Mouse (Mus musculus) liver, adult 2 months (tissue): ENCODE measurements around the gene Dlk2. TPM values are rescaled to one million over a fixed set of nuclear protein-coding genes. Genes with fewer than 3 reads are reported as not detected.
A peak's percentile ranks its signal among the peaks of the same experiment; 100 is the strongest.

ENCODE experiments used
- DNase-seq: peaks from one replicate; pipeline ENCODE4 v3.0.0-alpha.2; 2011; ENCODE audit warnings: low read depth, low spot score; ENCODE audit errors: extremely low read depth
- H3K27ac ChIP-seq: fragments of 200-500 bp; replicated peaks from 2 replicates; pipeline ENCODE4 v1.5.1; 2012; ENCODE audit warnings: low read depth, mild to moderate bottlenecking, control low read depth, inconsistent platforms, low read length; ENCODE audit not compliant: insufficient read depth
- H3K27me3 ChIP-seq: fragments of 200-500 bp; 2 replicates; pipeline ENCODE4 v1.6.1; 2012; ENCODE audit warnings: mild to moderate bottlenecking, moderate library complexity, low read length, inconsistent platforms; ENCODE audit not compliant: control insufficient read depth, insufficient read depth
- H3K36me3 ChIP-seq: fragments of 200-500 bp; 2 replicates; pipeline ENCODE4 v1.6.1; 2012; ENCODE audit warnings: low read length, inconsistent platforms; ENCODE audit not compliant: control insufficient read depth, insufficient read depth
- H3K4me1 ChIP-seq: fragments of 200-500 bp; 2 replicates; pipeline ENCODE4 v1.6.1; 2011; ENCODE audit warnings: low read length; ENCODE audit not compliant: control insufficient read depth, insufficient read depth
- H3K4me3 ChIP-seq: fragments of 200-500 bp; 2 replicates; pipeline ENCODE4 v1.5.1; 2011; ENCODE audit warnings: low read depth, mild to moderate bottlenecking, control low read depth, low read length, moderate library complexity; ENCODE audit not compliant: insufficient read depth
- H3K79me2 ChIP-seq: fragments of 200-500 bp; 2 replicates; pipeline ENCODE4 v1.6.1; 2012; ENCODE audit warnings: inconsistent platforms, mild to moderate bottlenecking, low read length, moderate library complexity; ENCODE audit not compliant: control insufficient read depth, insufficient read depth
- H3K9ac ChIP-seq: fragments of 200-500 bp; 2 replicates; pipeline ENCODE4 v1.6.1; 2012; ENCODE audit warnings: low read depth, mild to moderate bottlenecking, control low read depth, inconsistent platforms, low read length
- CTCF ChIP-seq: fragments of 200-500 bp; IDR thresholded peaks from 2 replicates; pipeline ENCODE4 v1.5.1; 2011; ENCODE audit warnings: low read depth, low read length, control low read depth
- POLR2A ChIP-seq: fragments of 200-500 bp; IDR thresholded peaks from 2 replicates; pipeline ENCODE4 v1.6.1; 2011; ENCODE audit warnings: low read length, control low read depth; ENCODE audit not compliant: insufficient read depth; ENCODE audit errors: extremely low read depth
- WGBS: fragments of 180-500 bp; shearing (Covaris S2); methylation state at CpG from one replicate; pipeline ENCODE4 v1.1.7; 2018; 5-methylcytosine and 5-hydroxymethylcytosine counted together
- polyA plus RNA-seq: library from polyadenylated mRNA; depleted of rRNA; stranded (reverse); fragments of >200 nt; gene quantifications from 2 replicates; pipeline ENCODE4 v1.2.3, GENCODE M21; 2012
- total RNA-seq: library from RNA; depleted of rRNA; stranded (reverse); fragments of >200 nt; gene quantifications from 2 replicates; pipeline ENCODE4 v1.2.3, GENCODE M21; 2014

Dlk2 gene
- total and polyA plus RNA-seq, 2 experiments = not detected

DNA sequence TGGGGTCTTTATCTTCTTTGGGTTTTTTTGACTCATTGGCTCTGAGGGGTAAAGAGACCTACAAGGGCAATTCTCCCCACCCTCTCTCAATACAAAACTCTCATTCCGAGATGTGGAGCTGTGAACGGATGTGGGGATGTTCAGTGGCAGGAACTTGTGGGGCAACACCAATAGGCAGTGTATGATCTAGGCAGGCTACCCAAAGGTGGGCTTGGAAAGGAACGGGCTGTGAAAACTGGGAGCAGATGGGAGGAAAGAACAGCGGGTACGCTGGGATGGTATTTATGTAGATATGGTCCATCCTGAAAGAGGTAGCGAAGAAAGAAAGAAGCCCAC, 225 bp upstream of the Dlk2 start:
- Histone ChIP-seq H3K27me3 (peaks cover 10% of the 10 kb centered on the region; the same call in 1 of the 2 replicates), H3K9ac (no peak overlapping the region), H3K4me3 (peak overlapping the region; percentile 55; the same call in 1 of the 2 replicates)

DNA sequence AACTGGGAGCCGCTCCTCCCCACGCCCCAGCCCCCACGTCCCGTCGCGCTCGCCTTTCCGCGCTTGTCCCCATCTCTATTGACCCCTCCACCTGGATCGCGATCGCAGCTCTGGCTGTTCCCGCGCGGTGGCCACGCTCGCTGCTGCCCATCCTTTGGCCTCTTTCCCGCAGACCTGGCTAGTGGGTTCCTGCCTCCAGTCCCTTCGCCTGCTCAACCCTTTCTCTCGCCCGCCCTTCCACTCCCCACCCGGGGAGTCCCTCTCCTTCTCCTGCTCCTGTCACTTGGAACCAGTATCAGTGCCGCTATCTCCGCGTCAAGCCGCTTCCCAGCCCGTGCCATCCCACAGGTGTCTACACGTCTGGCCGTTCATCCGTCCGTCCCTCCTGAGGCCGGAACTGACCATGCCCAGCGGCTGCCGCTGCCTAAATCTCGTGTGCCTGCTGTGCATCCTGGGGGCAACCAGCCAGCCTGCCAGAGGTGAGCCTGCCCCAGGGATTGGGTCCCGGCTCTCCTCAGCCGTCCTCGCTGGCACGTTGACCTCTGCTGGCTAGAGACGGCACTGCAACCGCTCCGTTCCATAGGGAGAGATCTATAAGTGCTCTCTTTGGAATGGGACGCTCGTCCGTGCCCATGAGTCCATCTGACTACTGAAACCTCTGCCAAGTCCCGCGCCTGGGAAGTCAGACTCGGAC, 1.1 kb downstream of the Dlk2 start:
- Histone ChIP-seq H3K27me3 (peaks cover 10% of the 10 kb centered on the region; the same call in 1 of the 2 replicates), H3K27ac (no peak overlapping the region), H3K4me3 (peak overlapping the region; percentile 55; the same call in 1 of the 2 replicates), H3K4me1 (peaks cover 3% of the 10 kb centered on the region; the same call in 1 of the 2 replicates), H3K9ac (no peak overlapping the region), H3K79me2 (no peaks in the 10 kb centered on the region), H3K36me3 (no peaks in the 10 kb centered on the region)
- peak; percentile 37 for DNase-seq
- WGBS = under 1% methylated on average over 48 of the region's 48 CpGs
- TF ChIP-seq CTCF = peak; percentile 95
- no peak for TF ChIP-seq POLR2A

More for the DNA sequence above, 225 bp upstream of the Dlk2 start:
- 15% methylated on average over 6 of the region's 6 CpGs for whole genome bisulfite sequencing
- Histone ChIP-seq H3K4me1 (peaks cover 3% of the 10 kb centered on the region; the same call in 1 of the 2 replicates), H3K27ac (no peak overlapping the region), H3K36me3 (no peaks in the 10 kb centered on the region), H3K79me2 (no peaks in the 10 kb centered on the region)
- no peak for DNase-seq
- TF ChIP-seq POLR2A (no peak), CTCF (no peak)

DNA sequence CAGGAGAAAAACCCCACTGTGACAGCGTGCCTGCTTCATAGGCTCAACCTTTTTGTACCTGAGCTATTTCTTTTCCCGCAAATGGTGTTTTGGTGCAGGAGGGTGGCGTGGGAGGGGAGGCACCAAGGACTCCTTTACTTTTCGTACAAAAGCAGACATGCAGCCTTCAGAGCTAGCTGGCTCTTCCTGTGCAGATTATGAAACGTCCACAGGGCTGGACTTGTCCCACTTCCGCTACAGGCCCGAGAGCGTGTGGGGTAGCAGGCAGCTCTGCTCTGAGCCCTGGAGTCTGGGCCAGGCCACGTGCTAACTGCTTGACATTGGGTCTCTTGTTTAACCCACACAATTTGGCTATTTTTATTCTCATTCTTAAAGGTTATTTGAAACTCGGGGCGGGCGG, 4.7 kb downstream of the Dlk2 start:
- TF ChIP-seq POLR2A (no peak), CTCF (no peak)
- Histone ChIP-seq H3K4me3 (no peak overlapping the region), H3K36me3 (no peaks in the 10 kb centered on the region), H3K27me3 (peaks cover 10% of the 10 kb centered on the region; the same call in 1 of the 2 replicates), H3K4me1 (peaks cover 3% of the 10 kb centered on the region; the same call in 1 of the 2 replicates), H3K9ac (no peak overlapping the region), H3K27ac (no peak overlapping the region), H3K79me2 (no peaks in the 10 kb centered on the region)
- WGBS = 71% methylated on average over 12 of the region's 12 CpGs
- no peak for DNase-seq

DNA sequence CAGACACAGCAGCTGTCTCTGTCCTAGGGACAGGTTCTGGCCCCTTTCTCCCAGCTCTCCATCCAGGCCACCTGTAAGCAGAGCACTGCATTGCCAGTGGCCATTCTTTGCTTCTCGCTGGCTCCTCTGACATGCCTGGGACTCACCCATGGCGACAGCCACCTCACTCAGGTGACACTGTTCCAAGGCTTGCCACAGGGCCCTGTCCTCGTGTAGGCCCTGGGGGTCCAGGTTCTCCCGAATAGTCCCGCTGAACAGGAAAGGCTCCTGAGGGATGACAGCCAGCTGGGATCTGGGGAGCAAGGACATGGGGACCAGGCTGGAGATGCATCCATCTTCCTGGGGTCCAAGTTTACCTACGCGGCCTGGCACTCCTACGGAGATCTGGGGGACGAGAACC, 7.0 kb downstream of the Dlk2 start:
- DNase-seq = no peak
- H3K36me3 ChIP-seq = no peaks in the 10 kb centered on the region
- H3K27me3 ChIP-seq = no peaks in the 10 kb centered on the region
- no peaks in the 10 kb centered on the region for H3K4me1 ChIP-seq
- H3K79me2 ChIP-seq = no peaks in the 10 kb centered on the region
- 94% methylated on average over 9 of the region's 9 CpGs for WGBS
- no peak overlapping the region for H3K4me3 ChIP-seq
- H3K9ac ChIP-seq = no peak overlapping the region
- no peak overlapping the region for H3K27ac ChIP-seq
- no peak for TF ChIP-seq POLR2A
- TF ChIP-seq CTCF = no peak

DNA sequence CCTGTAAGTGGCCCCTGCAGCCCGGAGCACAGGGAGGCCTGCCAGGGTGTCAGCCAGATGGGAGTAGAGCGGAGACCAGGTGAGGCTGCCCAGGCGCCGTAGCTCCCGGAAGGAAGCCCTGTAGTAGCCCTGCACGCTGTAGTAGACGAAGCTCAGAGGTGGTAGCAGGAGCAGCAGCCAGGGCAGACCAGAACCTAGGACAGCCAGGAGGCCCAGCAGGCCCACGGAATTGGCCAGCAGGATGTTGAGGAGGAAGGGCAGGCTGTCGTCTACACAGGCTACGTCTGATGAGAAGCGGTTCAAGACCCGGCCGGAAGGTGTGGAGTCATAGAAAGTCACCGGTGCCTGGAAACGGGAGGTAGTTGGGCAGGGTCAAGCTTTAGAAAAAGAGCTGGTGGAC, 9.7 kb downstream of the Dlk2 start:
- Histone ChIP-seq H3K9ac (no peak overlapping the region), H3K4me3 (no peak overlapping the region), H3K4me1 (no peaks in the 10 kb centered on the region), H3K27ac (no peak overlapping the region), H3K79me2 (no peaks in the 10 kb centered on the region), H3K36me3 (no peaks in the 10 kb centered on the region), H3K27me3 (no peaks in the 10 kb centered on the region)
- 95% methylated on average over 15 of the region's 15 CpGs for WGBS
- no peak for TF ChIP-seq POLR2A
- TF ChIP-seq CTCF = no peak
- no peak for DNase-seq

DNA sequence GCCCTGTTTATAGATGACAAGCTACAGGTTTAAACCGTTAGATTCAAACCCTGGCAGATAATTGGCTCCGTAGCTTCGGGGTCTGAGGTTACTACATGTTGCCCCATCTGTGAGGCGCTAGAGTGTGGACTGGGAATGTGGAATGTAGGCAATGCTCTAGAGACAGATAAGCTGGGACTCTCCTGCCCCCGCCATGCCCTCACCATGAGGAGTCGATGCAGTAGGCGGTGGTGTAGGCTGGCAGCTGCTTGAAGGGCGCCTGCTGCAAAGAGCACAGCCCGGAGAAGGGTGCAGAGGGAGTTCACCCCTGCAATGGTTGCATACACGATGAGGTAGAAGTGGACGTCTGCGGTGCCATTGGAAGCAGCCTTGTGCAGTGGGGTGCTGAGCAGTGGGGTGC, 12.6 kb downstream of the Dlk2 start:
- TF ChIP-seq POLR2A = no peak
- no peak for TF ChIP-seq CTCF
- Histone ChIP-seq H3K27ac (no peak overlapping the region), H3K9ac (no peak overlapping the region), H3K27me3 (no peaks in the 10 kb centered on the region), H3K79me2 (no peaks in the 10 kb centered on the region), H3K4me1 (no peaks in the 10 kb centered on the region), H3K4me3 (no peak overlapping the region), H3K36me3 (no peaks in the 10 kb centered on the region)
- 86% methylated on average over 12 of the region's 12 CpGs for WGBS
- DNase-seq = no peak
